Mouse (Mus musculus) kidney, postnatal 25 days (tissue): ENCODE measurements around the gene Mast4.
"Not testable (repeated sequence)": the region's sequence is repeated elsewhere in the genome, so short reads cannot be mapped to it uniquely, and the experiment has no call there.

ENCODE experiments used
- DNase-seq, 2 experiments: peaks; one replicate each; pipeline ENCODE4 v3.0.0; 2021; ENCODE audit warnings: mixed read lengths in 2 of 2

Mast4 gene

GRCm38 (mm10) chr13:103334392-103334686, at the start of gene Mast4:
Gene Mast4 (minus strand): TSS chr13:103334497.
- DNase-seq, result peak; percentile 90 to 97

DNA sequence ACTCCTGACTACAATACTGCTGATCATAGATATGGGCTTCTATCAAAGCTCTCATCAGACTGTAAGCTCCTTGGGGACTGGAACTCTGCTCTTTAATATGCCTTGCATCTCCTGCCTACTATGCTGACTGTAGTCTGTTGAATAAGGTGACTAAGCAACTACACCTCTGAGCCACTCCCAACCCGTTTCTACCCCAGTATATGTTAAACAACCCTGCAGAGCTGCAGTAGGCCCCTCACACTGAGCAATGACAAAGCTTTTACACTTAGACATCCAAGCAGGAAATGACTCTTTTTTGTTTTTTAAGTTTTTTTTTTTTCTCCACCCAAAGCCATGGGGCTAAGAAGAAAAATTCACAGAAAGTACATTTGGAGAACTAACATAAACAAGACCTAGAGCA, 40.2 kb upstream of the Mast4 start:
- DNase-seq, result no peak

DNA sequence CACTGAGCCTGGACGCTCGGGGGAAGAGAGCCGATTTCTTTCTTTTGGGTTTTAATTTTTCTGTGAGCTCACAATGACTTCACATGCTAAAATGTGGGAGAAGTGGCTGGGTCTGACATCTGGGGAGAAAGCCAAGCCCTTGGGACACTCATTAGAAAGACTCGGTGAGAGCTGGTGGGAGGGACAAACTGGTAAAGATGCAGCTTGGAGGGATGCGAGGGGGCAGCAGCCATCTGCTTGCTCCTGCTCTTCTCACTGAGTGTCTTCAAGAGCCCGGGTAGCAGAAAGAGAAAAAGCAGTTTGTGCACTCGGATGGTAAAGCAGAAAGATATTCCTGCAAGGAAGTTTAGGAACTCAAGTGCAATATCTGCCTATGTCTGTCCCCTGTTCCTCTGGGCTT, 34.9 kb upstream of the Mast4 start:
- no peak for DNase-seq

DNA sequence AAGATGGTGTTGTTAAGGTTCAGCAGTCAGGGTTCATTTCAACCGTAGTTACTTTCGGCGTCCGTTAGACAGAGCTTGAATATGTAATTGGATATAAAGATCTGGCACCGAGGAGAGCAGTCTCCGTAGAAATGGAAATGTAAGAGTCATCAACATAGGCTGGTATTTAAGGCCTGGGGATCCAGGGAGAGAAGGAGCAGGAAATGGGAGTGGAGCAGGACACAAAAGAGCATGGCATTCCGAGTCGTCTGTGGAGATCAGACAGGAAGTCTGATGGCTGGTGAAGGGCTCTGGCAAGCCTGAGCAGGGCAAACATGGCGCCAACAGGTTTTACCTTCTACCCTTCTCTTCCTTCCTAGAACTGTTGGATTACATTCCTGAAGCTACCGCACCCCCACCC, 28.9 kb upstream of the Mast4 start:
- DNase-seq, result no peak

- DNase-seq, result not testable (repeated sequence)
Observed at GRCm38 (mm10) chr13:103357415-103357814, 23.1 kb upstream of the Mast4 start.

DNA sequence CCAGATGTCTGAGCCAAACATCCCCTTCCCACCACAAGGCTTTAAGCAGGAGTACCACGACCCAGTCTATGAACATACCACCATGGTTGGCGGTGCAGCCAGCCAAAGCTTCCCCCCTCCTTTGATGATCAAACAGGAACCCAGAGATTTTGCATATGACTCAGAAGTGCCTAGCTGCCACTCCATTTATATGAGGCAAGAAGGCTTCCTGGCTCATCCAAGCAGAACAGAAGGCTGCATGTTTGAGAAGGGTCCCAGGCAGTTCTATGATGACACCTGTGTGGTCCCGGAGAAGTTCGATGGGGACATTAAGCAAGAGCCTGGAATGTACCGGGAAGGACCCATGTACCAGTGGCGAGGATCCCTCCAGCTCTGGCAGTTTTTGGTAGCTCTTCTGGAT, 22.6 kb upstream of the Mast4 start:
- DNase-seq, result not testable (repeated sequence)

DNA sequence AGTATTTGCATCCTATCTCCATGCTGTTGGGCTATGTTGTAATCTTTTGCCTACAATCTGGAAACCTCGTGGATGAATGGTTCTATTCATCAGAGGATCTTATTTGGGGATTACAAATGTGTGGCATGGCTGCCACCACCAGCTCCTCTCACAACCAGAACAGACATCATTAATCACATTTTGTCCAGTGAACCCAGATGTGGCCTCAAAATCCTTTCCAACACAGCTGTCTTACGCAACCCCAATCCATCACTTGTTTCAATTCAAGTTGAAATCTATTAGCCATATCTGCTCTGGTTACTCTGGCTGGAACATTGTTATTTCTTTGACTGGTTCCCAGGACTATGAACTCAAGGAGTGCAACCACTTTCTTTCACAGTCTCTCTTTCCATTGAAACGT, 20.4 kb upstream of the Mast4 start:
- no peak for DNase-seq

- DNase-seq, result no peak
Observed at GRCm38 (mm10) chr13:103344749-103345148, 10.5 kb upstream of the Mast4 start.

DNA sequence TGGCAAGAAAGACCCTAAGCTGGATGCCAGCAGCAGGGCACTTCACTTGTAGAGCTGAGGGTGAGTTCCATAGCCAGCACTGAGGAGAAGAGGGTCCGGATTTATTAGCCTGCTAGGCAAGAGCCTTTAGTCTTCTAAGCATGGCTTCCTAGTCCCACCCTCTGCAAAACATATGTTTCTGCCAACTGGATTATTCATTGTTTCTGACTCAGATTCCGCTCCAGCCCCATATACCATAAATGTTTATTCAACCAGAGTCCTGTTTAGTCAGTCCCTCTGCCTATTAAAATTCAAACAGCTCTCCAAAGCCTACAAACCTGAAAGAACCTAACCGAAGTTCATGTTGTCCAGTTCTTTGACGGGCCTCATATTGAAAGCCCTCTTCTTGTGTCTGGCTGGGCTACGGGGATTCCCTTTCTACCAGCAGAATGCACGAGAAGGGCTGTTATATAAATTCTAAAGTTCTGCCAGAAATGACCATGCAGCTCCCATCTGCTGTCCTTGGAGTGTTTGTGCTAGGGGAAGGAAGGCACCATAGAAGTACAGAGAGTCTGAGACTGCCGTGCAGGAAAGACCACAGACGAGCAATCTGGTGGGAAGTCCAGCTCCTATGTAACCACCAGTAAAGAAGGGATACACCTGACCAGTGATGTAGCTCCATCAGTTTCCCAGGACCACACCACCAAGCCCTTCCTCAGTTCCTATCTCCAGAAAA, 9.9 kb upstream of the Mast4 start:
- DNase-seq, result no peak

- no peak for DNase-seq
Observed at GRCm38 (mm10) chr13:103341031-103341430, 6.7 kb upstream of the Mast4 start.

- DNase-seq, result no peak
Observed at GRCm38 (mm10) chr13:103338616-103339015, 4.3 kb upstream of the Mast4 start.

DNA sequence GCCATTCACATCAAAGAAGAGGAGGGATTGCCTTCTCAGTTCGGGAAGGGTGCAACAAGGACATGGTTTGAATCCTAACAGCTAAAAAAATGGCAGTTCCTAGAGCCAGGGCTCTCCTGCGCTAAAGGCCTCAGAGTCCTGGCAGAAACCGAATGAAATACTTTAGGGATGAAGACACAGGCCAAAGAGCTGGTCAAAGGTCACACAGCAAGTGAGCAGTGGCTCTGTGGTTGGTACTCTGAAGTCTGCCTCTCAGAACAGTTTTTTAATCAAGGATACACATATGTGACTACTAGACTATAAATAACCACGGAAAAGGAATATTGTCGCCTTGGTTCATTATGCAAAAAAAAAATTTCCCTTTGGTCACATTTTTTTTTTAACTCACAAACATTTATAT, 1.9 kb upstream of the Mast4 start:
- DNase-seq, result peak; percentile 49 to 63

GRCm38 (mm10) chr13:103334723-103335458, 594 bp upstream of the Mast4 start:
- no peak for DNase-seq

DNA sequence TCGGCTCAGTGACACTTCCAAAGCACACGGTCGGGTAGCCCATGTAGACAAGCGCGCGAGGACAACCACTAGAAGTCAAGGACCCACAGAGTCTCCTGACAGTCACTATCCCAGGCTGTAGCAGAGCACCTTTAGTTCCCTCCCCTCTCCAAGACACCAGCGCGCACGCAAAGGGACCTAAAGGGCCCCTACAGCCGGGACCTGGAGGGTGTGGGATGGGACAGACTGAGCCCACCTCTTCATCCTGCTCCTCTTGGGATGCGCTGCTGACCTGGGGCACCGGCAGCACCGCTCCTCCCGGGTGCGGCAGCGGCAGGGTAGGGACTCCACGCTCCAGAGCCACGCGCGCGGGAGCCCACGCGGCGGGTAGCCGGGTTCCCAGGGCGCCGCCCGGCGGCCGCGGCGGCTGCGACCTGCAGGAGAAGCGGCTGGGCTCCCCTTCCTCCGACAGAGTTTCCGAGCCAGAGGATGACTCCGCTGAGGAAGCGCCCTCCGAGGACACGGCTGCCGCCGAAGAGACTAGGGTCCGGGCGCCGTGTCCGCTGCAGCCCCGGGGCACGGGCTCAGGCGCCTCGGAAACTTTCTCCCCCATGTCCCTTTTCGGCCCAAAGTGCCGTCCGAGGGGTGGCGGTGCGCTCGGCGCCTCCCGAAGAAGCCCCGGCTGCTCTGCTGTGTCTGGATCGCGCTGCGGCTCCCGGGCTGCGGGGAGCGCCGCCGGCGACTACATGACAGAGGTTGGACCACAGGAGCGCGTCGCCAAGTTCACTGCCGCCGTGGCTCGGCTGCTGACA, 501 bp downstream of the Mast4 start:
- peak; percentile 54 to 77 for DNase-seq

GRCm38 (mm10) chr13:103333153-103333552, 1.1 kb downstream of the Mast4 start:
- no peak for DNase-seq

GRCm38 (mm10) chr13:103332731-103333130, 1.6 kb downstream of the Mast4 start:
- DNase-seq, result no peak

DNA sequence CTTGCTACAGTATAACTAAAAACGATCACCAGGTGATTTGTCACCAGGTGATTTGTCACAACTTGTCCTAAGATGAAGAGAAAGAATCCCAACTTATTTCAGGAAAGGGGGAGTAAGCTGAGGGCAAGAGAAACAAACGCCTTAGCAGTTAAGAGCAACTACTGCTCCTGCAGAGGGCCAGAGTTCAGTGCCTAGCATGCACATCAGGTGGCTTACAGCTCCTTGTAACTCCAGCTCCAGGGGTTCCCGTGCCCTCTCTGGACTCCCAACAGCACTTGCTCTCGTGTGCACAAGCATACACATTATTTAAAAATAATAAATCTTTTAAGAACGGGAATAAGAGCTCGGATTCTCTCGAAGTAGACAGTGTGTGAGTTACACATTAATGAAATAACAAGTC, 3.2 kb downstream of the Mast4 start:
- peak; percentile 40 to 68 for DNase-seq

- peak; percentile 55 to 82 for DNase-seq
Observed at GRCm38 (mm10) chr13:103328299-103328698, 6.0 kb downstream of the Mast4 start.

- DNase-seq, result no peak
Observed at GRCm38 (mm10) chr13:103327843-103328242, 6.5 kb downstream of the Mast4 start.

DNA sequence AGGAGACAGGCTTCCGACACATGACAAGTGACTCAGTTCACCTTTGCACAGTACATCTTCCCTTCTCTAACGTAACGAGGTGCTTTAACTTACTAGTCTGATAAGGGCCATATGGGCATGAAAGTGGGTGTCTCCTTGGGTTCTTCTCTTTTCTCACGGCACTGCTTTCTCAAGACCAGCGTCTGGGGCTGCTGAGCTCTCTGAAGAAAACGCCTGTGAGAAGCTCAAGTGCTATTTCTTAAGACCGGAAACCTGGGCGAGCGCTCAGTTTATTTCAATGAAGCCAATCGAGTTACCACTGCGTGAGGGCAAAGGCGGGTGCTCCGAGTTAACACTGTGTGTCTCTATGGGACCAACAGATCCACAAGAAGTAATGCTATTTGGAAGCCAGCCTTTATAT, 8.1 kb downstream of the Mast4 start:
- DNase-seq, result no peak

- no peak for DNase-seq
Observed at GRCm38 (mm10) chr13:103319881-103320280, 14.4 kb downstream of the Mast4 start.

DNA sequence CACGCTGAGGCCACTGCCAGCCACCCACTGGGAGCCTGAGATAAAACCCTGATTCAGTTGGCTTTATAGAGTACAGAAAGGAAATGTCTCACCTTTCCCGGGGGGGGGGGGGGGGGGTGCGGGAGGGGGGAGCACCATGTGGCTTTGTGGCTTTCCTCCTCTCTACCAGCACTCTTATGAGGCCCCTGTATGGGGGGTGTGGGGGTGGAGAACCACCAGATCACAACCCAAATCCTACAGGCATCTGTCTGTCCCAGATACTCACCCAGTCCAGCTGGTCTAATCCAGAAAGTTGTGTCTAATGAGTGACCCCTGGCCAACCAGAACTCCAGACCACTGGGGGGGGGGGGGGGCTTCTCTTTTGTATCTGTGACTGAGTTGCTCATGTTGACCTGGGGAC, 15.0 kb downstream of the Mast4 start:
- DNase-seq, result no peak

DNA sequence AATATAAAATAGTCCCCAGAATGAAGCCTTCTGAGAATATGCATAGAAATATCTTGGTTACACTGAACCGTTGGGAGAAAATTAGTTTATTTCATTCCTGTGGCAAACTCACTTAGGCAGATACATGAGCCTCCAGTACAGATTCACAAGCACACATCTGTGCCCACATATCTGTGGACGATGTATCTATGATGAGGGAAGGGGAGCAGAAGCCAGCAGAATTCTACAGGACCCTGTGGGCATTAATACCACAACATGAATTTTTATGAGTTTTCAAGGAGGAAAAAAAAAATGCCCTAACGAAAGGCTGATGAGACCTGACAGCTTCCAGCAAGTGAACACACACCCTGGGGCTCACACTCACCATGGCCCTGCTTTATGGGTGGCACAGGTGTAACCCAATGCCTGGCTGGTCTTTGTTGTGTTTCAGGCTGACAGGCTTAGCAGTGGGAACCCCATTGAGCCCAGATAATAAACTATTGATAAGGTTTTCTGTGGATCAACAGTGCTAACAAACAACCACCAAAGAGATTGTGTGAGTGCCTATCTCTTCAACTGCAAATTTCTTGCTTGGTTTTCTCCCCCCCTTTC, 17.4 kb downstream of the Mast4 start:
- no peak for DNase-seq
